Mouse (Mus musculus) myocyte (in vitro differentiated cells): ENCODE results near the gene Tchh. TPM values are rescaled to one million over a fixed set of nuclear protein-coding genes. Genes with fewer than 3 reads are reported as not detected.
"Not testable (repeated sequence)": the region's sequence is repeated elsewhere in the genome, so short reads cannot be mapped to it uniquely, and the experiment has no call there.

Experiments
- H3K27me3 ChIP-seq: one replicate; pipeline ENCODE4 v1.6.1; 2011; ENCODE audit not compliant: control insufficient read depth, insufficient read depth, insufficient read length
- H3K36me3 ChIP-seq: one replicate; pipeline ENCODE4 v1.6.1; 2011; ENCODE audit not compliant: control insufficient read depth, insufficient read depth
- H3K4me2 ChIP-seq: one replicate; pipeline ENCODE4 v1.6.1; 2011; ENCODE audit warnings: low read depth, control low read depth
- H3K4me3 ChIP-seq: one replicate; pipeline ENCODE4 v1.5.1; 2011; ENCODE audit warnings: mild to moderate bottlenecking, control low read depth, moderate library complexity
- H3K79me2 ChIP-seq: one replicate; pipeline ENCODE4 v1.6.1; 2011; ENCODE audit not compliant: control insufficient read depth, insufficient read depth
- H3ac ChIP-seq: one replicate; pipeline ENCODE4 v1.6.1; 2011; ENCODE audit not compliant: control insufficient read depth, insufficient read length
- CEBPB ChIP-seq: IDR thresholded peaks from 2 replicates; pipeline ENCODE4 v1.6.1; 2011; ENCODE audit warnings: mild to moderate bottlenecking, moderate library complexity; ENCODE audit not compliant: poor library complexity, insufficient read depth, severe bottlenecking
- E2F4 ChIP-seq: IDR thresholded peaks from one replicate; pipeline ENCODE4 v1.6.1; 2011; ENCODE audit warnings: mild to moderate bottlenecking, control low read depth, moderate library complexity; ENCODE audit not compliant: insufficient read depth
- MAX ChIP-seq: IDR thresholded peaks from one replicate; pipeline ENCODE4 v1.6.1; 2011; ENCODE audit warnings: low read depth, mild to moderate bottlenecking, control low read depth
- MYOD1 ChIP-seq, 3 experiments: IDR thresholded peaks; one replicate each; pipeline ENCODE4 v1.6.1; 2011; ENCODE audit warnings: control low read depth in 2 of 3, low read depth in 2 of 3, mild to moderate bottlenecking in 2 of 3, moderate library complexity in 1 of 3; ENCODE audit not compliant: insufficient read length in 2 of 3, control insufficient read depth in 1 of 3
- MYOG ChIP-seq, 3 experiments: IDR thresholded peaks; one replicate each; pipeline ENCODE4 v1.6.1; 2011; ENCODE audit warnings: control low read depth in 2 of 3, low read depth in 2 of 3, mild to moderate bottlenecking in 2 of 3; ENCODE audit not compliant: insufficient read length in 2 of 3, control insufficient read depth in 1 of 3, insufficient read depth in 1 of 3
- POLR2A ChIP-seq: IDR thresholded peaks from one replicate; pipeline ENCODE4 v1.6.1; 2011; ENCODE audit warnings: low read depth, mild to moderate bottlenecking, control low read depth, moderate library complexity; ENCODE audit not compliant: insufficient read length
- POLR2AphosphoS2 ChIP-seq: IDR thresholded peaks from one replicate; pipeline ENCODE4 v1.6.1; 2011; ENCODE audit warnings: low read depth, control low read depth; ENCODE audit not compliant: insufficient read length
- REST ChIP-seq: IDR thresholded peaks from one replicate; pipeline ENCODE4 v1.6.1; 2011; ENCODE audit warnings: mild to moderate bottlenecking, control low read depth, moderate library complexity; ENCODE audit not compliant: insufficient read depth, insufficient read length
- SRF ChIP-seq: IDR thresholded peaks from one replicate; pipeline ENCODE4 v1.6.1; 2011; ENCODE audit warnings: low read depth; ENCODE audit not compliant: control insufficient read depth, insufficient read length
- TCF12 ChIP-seq: IDR thresholded peaks from one replicate; pipeline ENCODE4 v1.6.1; 2011; ENCODE audit warnings: mild to moderate bottlenecking, control low read depth; ENCODE audit not compliant: poor library complexity, insufficient read depth, severe bottlenecking
- TCF3 ChIP-seq: IDR thresholded peaks from one replicate; pipeline ENCODE4 v1.6.1; 2011; ENCODE audit warnings: low read depth, control low read depth; ENCODE audit not compliant: insufficient read length
- USF1 ChIP-seq: IDR thresholded peaks from one replicate; pipeline ENCODE4 v1.6.1; 2011; ENCODE audit warnings: low read depth, mild to moderate bottlenecking, control low read depth, moderate library complexity
- polyA plus RNA-seq: library from polyadenylated mRNA; unstranded; fragments of >200 nt; fragmentation: generic; extraction: Trizol; gene quantifications from one replicate; pipeline ENCODE4 v1.2.1, GENCODE M21; 2012; ENCODE audit warnings: missing spikeins

Gene Tchh
- polyA plus RNA-seq, 1 experiment, result 0.05 TPM

DNA sequence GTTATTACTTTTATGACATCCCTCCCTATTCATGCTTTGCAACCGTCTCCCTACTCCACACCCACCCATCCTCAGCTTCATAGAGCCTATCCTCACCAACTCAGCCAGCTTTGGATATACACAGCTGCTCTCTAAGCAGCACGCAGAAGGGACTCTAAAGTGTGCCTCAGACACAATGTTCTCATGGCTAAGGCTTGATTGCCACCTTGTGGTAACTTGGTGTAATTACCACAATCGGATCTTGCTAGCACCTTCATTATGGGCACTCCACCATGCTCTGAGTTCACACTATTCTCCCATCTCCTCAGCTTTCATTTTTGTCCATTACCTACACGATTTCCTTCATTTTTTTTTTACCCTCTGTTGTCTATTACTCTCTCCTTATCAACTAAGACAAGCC lies 51.9 kb downstream of the Tchh start:
- Histone ChIP-seq H3K4me2 (no peak overlapping the region), H3ac (no peak overlapping the region), H3K79me2 (no peaks in the 10 kb centered on the region), H3K4me3 (no peak overlapping the region), H3K27me3 (no peaks in the 10 kb centered on the region), H3K36me3 (no peaks in the 10 kb centered on the region)
- TF ChIP-seq MYOD1 (IDR thresholded peaks at IDR 0.05; ENCODE audit: control insufficient read depth in 1 of 3, insufficient read length in 2 of 3, low read depth in 2 of 3) (no peak), POLR2AphosphoS2 (no peak), REST (no peak), MAX (no peak), SRF (no peak), USF1 (no peak), TCF3 (no peak), E2F4 (no peak)

DNA sequence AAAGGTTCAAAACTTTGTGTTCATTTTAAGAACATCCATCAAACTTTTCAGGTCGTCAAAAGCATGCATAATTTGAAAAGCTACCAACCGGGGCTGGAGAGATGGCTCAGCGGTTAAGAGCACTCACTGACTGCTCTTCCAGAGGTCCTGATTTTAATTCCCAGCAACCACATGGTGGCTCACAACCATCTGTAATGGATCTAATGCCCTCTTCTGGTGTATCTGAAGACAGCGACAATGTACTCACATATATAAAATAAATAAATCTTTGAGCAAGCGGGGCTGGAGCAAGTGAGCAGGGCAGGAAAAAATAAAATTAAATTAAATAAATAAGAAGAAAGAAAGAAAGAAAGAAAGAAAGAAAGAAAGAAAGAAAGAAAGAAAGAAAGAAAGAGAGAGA lies 52.6 kb downstream of the Tchh start:
- not testable (repeated sequence) for H3ac ChIP-seq, H3K27me3 ChIP-seq, H3K36me3 ChIP-seq, H3K4me2 ChIP-seq, H3K4me3 ChIP-seq, H3K79me2 ChIP-seq

GRCm38 (mm10) chr3:93497131-93497530 lies 55.0 kb downstream of the Tchh start:
- Histone ChIP-seq H3K4me2 (no peak overlapping the region), H3ac (no peak overlapping the region), H3K36me3 (no peaks in the 10 kb centered on the region), H3K4me3 (no peak overlapping the region), H3K27me3 (no peaks in the 10 kb centered on the region), H3K79me2 (no peaks in the 10 kb centered on the region)
- no peak for TF ChIP-seq POLR2AphosphoS2
- TF ChIP-seq REST, result no peak
- no peak for TF ChIP-seq MYOD1 (IDR thresholded peaks at IDR 0.05; ENCODE audit: control insufficient read depth in 1 of 3, insufficient read length in 2 of 3, low read depth in 2 of 3)
- no peak for TF ChIP-seq MAX
- TF ChIP-seq CEBPB, result no peak
- no peak for TF ChIP-seq SRF
- no peak for TF ChIP-seq TCF3
- no peak for TF ChIP-seq MYOG (IDR thresholded peaks at IDR 0.05; ENCODE audit: control insufficient read depth in 1 of 3, insufficient read depth in 1 of 3, insufficient read length in 2 of 3, low read depth in 2 of 3)
- no peak for TF ChIP-seq POLR2A
- no peak for TF ChIP-seq E2F4
- no peak for TF ChIP-seq TCF12
- TF ChIP-seq USF1, result no peak

Other genes starting within 250 kb of the Tchh start
- gene Flg2, start 245.1 kb upstream of the Tchh start, polyA plus RNA-seq, result not detected
- gene Flg, start 168.8 kb upstream of the Tchh start, polyA plus RNA-seq, result not detected
- gene Hrnr, start 122.6 kb upstream of the Tchh start, polyA plus RNA-seq, result not detected
- not detected for gene Rptn, start 48.6 kb upstream of the Tchh start, polyA plus RNA-seq
- gene Tchhl1, start 26.4 kb downstream of the Tchh start, polyA plus RNA-seq, result not detected
- 1,972 TPM for gene S100a11, start 78.2 kb downstream of the Tchh start, polyA plus RNA-seq
- gene S100a10, start 112.8 kb downstream of the Tchh start, polyA plus RNA-seq, result 788 TPM
- not detected for gene Tdpoz2, start 210.4 kb downstream of the Tchh start, polyA plus RNA-seq
- gene Tdpoz1, start 234.0 kb downstream of the Tchh start, polyA plus RNA-seq, result not detected